Mouse (Mus musculus): ENCODE results near the gene Bnc2. TPM values are rescaled to one million over a fixed set of nuclear protein-coding genes. Genes with fewer than 3 reads are reported as not detected.

The Bnc2 gene
- polyA plus RNA-seq, 1 experiment: not detected

DNA sequence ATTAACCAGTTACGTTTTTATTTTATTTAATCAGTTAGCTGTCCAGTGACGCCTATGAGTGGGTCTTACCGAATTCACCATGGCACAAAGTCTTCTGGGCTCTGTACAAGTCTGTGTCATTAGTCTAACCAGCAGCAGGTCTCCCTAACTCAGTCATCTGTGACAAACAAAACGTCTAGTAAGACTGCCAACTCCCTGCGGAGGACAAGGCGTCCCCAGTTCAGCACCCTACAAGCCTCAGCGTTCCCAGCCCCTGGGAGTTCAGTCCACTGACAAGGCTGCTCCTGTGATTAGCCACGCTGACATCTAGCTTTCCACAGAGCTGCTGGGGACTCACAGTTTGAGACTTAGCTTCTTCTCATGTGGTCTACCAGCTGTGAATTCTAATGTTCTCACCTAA is 23.3 kb downstream of the Bnc2 start:
- no peak for TF ChIP-seq GATA1 (IDR thresholded peaks at IDR 0.05; ENCODE audit: low read length)

DNA sequence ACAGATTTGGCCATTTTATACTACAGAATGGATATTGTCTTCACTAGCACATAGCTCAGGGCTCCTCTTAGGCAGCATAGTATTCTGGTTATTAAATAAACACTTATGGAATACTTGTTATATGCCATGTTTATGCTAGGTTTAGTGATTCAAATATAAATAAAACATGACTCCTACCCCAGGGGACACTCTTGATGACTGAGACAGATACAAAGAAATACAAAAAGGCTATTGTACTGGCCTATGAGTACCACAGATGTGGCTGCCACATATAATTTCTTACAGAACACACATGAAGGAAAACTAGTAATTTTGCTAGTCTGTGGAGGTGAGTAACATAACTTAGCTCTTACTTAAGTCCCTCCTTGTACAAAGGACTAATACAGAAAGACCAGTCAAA is 28.5 kb downstream of the Bnc2 start:
- no peak for TF ChIP-seq GATA1 (IDR thresholded peaks at IDR 0.05; ENCODE audit: low read length)

- no peak for TF ChIP-seq GATA1 (IDR thresholded peaks at IDR 0.05; ENCODE audit: low read length)
Observed at GRCm38 (mm10) chr4:84639166-84639565, 35.9 kb downstream of the Bnc2 start.

DNA sequence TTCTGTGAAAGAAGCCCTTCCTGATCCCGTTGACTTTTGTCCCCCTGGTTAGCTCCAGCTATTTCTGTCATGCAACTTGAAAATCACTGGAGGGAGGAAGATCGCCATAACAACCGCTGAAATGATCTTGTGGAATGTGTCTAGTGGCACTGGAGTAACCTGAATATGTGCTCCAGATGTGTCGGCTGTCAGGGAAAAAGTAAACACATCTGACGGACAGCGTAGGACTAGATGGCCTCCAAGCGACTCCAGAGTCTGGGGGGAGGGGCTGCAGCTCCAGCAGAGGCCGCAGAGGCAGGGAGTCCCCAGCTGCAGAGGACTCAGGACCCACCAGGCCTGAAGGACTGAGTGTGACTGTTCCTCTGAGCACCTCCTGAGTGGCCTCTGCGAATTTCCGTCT is 37.4 kb downstream of the Bnc2 start:
- TF ChIP-seq GATA1 (IDR thresholded peaks at IDR 0.05; ENCODE audit: low read length): no peak

DNA sequence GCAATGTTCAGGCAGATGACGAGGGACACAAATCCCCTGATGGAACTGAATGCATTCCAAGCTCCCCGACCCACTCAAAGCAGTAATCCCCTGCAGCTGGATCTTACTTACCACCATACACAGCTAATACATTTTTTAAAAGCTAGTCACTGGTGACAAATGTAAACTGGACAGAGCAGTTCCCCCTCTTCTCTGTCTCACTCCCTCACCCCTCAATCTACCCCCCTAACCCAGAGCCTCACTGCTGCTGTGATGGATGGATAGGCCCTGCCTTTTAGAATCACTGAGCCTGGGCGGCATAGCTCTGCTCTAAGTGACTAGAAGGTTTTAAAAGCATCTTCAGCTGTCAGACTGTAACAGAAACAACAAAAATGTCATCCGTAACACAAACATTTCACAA is 40.3 kb downstream of the Bnc2 start:
- TF ChIP-seq GATA1 (IDR thresholded peaks at IDR 0.05; ENCODE audit: low read length): no peak

DNA sequence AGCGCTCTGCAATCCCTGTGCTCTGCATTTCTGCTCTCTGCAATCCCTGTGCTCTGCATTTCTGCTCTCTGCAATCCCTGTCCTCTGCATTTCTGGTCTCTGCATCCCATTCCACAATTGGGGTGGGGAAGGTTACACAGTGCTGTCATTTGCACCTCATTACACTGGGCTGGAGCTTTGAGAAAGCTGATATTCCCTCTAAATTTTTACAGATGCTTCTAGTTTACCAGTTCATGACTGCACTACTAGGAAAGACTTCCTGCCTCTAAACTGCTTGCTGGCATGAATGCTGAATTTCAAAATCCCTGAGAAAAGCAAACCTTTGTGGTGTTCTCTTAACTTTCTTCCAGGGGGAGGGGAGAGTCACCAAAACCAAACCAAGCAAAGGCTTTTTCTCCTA is 41.1 kb downstream of the Bnc2 start:
- TF ChIP-seq GATA1 (IDR thresholded peaks at IDR 0.05; ENCODE audit: low read length): no peak

DNA sequence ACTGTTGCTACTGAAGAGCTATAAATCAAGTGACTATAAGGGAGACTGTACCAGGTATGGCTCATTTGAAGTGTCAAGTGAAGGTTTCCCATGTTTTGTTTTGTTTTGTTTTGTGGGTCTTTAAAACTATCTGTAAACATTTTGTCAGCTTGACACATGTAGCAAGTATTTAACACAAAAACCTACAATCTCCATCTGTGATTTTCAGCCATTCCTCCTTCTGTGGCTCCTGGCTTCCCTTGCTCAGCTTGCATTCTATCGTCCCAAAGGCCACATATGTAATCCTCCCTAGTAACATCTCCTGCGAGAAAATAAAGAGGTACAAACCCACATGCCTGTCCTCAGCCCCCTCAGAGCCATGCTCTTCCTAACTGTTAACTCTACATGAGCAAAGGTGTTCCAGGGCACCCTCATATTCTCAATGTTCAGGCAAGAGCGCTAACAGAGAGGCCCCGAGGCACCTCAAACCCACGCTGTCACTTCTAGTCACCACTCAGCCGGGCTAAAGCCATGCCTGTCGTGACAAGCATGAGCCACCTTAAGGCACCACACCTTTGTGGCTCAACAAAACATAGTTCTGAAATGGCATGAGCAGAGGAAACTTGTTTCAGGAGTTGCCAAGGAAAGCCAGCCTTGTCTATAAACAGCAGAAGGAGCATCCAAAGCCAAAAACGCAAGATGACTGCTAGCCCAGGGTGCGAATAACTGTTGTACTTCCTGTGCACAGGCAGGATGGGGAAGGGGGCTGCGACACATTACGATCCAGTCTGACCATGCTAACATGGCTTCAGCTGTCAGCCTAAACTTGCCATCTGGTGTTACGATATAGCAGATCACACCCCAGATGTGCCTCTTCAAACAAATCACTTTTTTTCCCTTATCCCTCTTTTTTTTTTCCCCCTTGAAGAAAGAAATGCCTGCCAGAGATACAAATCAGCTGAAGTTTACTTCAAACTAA is 42.0 kb downstream of the Bnc2 start:
- no peak for TF ChIP-seq GATA1 (IDR thresholded peaks at IDR 0.05; ENCODE audit: low read length)

DNA sequence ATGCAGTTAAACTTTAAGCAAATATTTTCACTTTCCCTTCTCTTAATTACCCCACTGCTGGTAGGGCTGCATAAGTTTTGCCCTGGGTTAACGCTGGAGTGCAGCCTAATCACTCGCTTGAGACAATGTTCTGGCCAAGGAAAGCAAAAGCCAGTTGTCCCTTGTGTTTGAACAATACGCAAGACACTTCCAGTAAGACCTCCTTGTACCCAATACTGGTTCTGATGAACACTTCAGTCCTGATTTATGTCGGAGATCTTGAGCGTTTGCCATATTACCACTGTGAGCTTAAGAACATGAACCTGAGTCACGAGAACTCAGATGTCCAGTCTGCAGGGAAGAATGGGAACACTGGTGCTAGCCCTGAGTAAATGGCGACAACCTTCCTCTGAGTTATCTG is 47.5 kb downstream of the Bnc2 start:
- no peak for TF ChIP-seq GATA1 (IDR thresholded peaks at IDR 0.05; ENCODE audit: low read length)

DNA sequence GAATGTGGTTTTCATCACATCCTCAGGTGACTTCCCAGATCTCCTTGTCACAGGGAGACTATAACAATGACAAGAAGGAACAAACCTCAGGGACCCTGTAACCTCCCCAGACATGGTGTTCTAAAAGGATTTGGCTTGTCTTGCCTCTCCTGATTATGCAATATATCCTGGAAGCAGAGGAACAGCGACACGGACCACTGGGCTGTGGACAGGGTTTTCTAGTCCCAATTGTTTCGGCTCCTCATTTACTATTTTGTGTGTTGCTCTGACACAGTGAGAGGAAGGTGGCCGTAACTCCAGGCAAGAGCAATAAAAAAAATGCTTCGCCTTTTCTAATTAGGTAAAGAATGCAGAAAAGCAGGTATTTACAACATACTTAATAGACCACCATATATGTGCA is 51.8 kb downstream of the Bnc2 start:
- TF ChIP-seq GATA1 (IDR thresholded peaks at IDR 0.05; ENCODE audit: low read length): no peak

GRCm38 (mm10) chr4:84621785-84622184 is 53.3 kb downstream of the Bnc2 start:
- no peak for TF ChIP-seq GATA1 (IDR thresholded peaks at IDR 0.05; ENCODE audit: low read length)

- TF ChIP-seq GATA1 (IDR thresholded peaks at IDR 0.05; ENCODE audit: low read length): no peak
Observed at GRCm38 (mm10) chr4:84609861-84610260, 65.2 kb downstream of the Bnc2 start.

GRCm38 (mm10) chr4:84604461-84604860 is 70.6 kb downstream of the Bnc2 start:
- no peak for TF ChIP-seq GATA1 (IDR thresholded peaks at IDR 0.05; ENCODE audit: low read length)

DNA sequence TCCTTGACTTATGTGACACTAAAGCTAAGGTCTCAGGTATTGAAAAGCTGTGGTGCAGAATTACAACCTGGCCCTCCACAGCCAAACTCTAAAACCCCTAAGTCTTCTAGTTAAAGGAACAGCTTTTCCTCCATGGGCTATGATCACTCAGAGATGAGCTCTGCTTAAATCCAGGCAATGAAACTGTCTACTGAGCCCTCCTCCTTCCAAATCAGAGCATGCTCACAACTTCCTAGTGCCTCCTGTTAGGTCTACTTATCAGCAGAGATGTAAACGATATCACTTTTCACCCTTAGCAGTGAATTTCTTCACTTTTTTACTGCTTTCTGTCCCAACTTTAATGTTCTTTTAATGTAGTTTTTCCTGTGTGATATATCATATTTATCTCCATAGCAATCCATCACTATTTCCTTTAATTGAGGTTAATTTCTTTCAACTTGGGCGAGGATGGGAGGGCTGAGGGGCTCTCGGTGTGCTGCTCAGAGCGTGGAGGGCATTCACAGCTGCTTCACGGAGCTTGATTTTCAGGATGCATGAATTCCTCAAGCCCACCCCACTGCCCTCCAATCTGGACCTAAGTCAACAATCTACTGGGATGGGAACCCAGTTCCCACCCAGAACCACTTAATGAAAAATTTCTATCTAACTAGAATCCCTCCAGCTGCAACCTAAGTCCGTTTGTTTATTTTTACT is 94.7 kb downstream of the Bnc2 start:
- no peak for TF ChIP-seq GATA1 (IDR thresholded peaks at IDR 0.05; ENCODE audit: low read length)

DNA sequence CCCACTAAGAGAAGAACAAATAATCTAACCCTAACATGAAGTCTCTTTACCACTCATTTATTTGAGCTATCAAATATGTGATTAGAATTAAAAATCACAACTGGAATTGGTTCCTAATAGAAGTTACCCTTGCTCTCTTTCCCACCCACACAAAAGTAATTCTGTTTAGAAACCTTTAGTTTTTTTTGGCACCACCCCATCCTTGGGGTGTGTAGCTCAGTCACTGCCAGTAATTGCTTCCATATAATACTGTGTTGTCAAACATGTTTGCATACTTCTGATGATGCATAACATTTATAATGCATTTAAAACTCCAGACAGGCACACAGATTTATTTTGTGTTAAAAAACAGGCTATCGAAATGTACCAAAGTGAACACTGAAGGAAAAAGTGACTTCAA is 96.8 kb downstream of the Bnc2 start:
- no peak for TF ChIP-seq GATA1 (IDR thresholded peaks at IDR 0.05; ENCODE audit: low read length)

- no peak for TF ChIP-seq GATA1 (IDR thresholded peaks at IDR 0.05; ENCODE audit: low read length)
Observed at GRCm38 (mm10) chr4:84566123-84566522, 109.0 kb downstream of the Bnc2 start.

DNA sequence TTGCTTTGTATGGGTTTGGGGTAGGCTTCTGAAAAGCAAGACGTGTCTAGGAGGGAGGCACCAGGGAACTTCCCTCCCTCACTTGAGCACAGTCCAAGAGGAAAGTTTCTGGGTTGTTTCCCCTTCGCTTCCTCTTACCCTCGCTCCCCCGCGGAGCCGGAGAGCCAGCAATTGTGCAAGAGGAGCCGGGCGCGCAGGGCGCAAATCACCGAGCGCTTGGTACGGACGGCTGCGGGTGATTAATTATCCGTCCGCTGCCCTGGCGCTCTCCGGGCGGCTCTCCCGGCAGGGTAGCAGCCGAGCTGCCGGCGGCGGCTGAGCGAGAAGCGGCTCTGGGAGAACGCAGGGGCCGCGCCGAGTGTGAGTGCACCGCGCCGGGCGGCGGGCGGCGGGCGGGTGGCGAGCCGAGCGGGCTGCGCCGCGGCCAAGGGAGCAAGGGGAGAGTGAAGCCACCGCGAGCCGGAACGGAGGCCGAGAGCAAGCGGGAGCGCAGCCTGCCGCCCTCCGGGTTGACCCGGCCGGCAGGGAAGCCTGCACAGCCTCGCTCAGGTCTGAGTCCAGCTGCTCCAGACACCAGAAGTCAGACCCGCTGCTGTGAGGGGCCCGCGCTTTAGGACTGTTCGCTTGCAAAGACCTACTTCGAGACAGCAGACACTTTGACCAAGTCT is 129.7 kb downstream of the Bnc2 start:
- TF ChIP-seq GATA1 (IDR thresholded peaks at IDR 0.05; ENCODE audit: low read length): no peak

Measured in G1E-ER4 (cell line).